Mouse (Mus musculus): ENCODE measurements around the gene Rgs9.
"Not testable (repeated sequence)": the region's sequence is repeated elsewhere in the genome, so short reads cannot be mapped to it uniquely, and the experiment has no call there.

DNA sequence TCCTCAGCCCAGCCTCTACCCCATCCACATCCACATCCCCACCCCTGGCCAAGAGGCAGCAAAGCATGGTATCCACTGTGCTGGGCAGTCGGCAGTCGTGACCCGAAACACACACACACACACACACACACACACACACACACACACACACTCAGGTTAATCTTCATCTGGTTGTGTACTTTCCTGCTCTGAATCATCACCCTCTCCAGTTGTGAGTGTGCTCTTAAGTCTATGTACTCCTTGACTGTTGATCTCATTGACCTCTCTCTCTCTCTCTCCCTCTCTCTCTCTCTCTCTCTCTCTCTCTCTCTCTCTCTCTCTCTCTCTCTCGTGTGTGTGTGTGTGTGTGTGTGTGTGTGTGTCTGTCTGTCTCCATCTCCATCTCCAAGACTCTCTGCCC lies 44.7 kb upstream of the Rgs9 start:
- not testable (repeated sequence) for TF ChIP-seq CTCF (IDR thresholded peaks at IDR 0.05; ENCODE audit: borderline replicate concordance, control insufficient read depth, extremely low read depth, insufficient read depth, low read length, poor library complexity); POLR2A (IDR thresholded peaks at IDR 0.05; ENCODE audit: control insufficient read depth, extremely low read depth, insufficient read depth, low read length, poor library complexity)

Measured in thymus, adult 2 months (tissue).